Mouse (Mus musculus) heart, postnatal 0 days (tissue): ENCODE measurements around the gene Rab11fip3.

ENCODE experiments used
- CTCF ChIP-seq: IDR thresholded peaks from 2 replicates; pipeline ENCODE4 v1.5.1; 2016; ENCODE audit warnings: antibody characterized with exemption, control low read depth, low read depth
- EP300 ChIP-seq: IDR thresholded peaks from 2 replicates; pipeline ENCODE4 v1.6.1; 2016; ENCODE audit warnings: antibody characterized with exemption, low read depth

DNA sequence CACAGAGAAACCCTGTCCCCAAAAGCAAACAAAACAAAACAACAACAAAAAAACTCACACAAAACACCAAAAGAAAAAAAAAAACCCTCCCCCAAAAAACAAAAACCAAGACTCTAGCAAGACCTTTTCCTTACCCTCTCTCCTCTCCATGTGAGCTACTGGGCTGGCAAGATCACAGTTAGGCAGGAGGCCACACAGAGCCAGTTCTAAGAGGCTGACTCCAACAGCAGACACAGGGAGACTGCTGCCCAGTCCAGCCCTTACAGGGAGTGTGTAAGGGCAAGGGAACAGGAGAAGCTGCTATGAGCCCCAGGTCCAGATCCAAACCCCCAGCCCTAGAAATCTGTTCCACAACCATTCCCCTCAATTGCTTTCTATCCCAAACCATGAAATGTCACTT, 61.0 kb downstream of the Rab11fip3 start:
- no peak for TF ChIP-seq CTCF
- TF ChIP-seq EP300 = no peak
